Mouse (Mus musculus) urinary bladder, adult 2 months (tissue): ENCODE results near the gene Sppl3. TPM values are rescaled to one million over a fixed set of nuclear protein-coding genes. Genes with fewer than 3 reads are reported as not detected.
"Not testable (repeated sequence)": the region's sequence is repeated elsewhere in the genome, so short reads cannot be mapped to it uniquely, and the experiment has no call there.

ENCODE experiments used
- DNase-seq: peaks from one replicate; pipeline ENCODE4 v3.0.0; 2022; ENCODE audit warnings: low spot score
- polyA plus RNA-seq: library from polyadenylated mRNA; depleted of rRNA; stranded (reverse); fragments of >200 nt; gene quantifications from 2 replicates; pipeline ENCODE4 v1.2.3, GENCODE M21; 2012

Gene Sppl3
- polyA plus RNA-seq, 1 experiment: 62.5 TPM

- not testable (repeated sequence) for DNase-seq
These were observed 62.4 kb downstream of the Sppl3 start for GRCm38 (mm10) chr5:115073306-115073705.

GRCm38 (mm10) chr5:115074749-115075148 lies 63.8 kb downstream of the Sppl3 start:
- DNase-seq: no peak

- DNase-seq: no peak
These were observed 65.4 kb downstream of the Sppl3 start for GRCm38 (mm10) chr5:115076144-115076901.

GRCm38 (mm10) chr5:115081636-115082035 lies 70.7 kb downstream of the Sppl3 start:
- DNase-seq: no peak

- DNase-seq: no peak
These were observed 72.6 kb downstream of the Sppl3 start for GRCm38 (mm10) chr5:115083492-115083891.

GRCm38 (mm10) chr5:115085675-115086074 lies 74.7 kb downstream of the Sppl3 start:
- DNase-seq: no peak

- no peak for DNase-seq
These were observed 78.8 kb downstream of the Sppl3 start for GRCm38 (mm10) chr5:115089592-115090268.

GRCm38 (mm10) chr5:115091015-115091414 lies 80.1 kb downstream of the Sppl3 start:
- DNase-seq: no peak

GRCm38 (mm10) chr5:115091776-115092175 lies 80.8 kb downstream of the Sppl3 start:
- no peak for DNase-seq

- DNase-seq: no peak
These were observed 87.3 kb downstream of the Sppl3 start, which contains the start of gene Gm10401 for GRCm38 (mm10) chr5:115098195-115098594. Gm10401 (minus strand) TSS chr5:115098295.

- no peak for DNase-seq
These were observed 88.6 kb downstream of the Sppl3 start for GRCm38 (mm10) chr5:115099530-115099929.

GRCm38 (mm10) chr5:115099991-115100390 lies 89.1 kb downstream of the Sppl3 start:
- no peak for DNase-seq

GRCm38 (mm10) chr5:115100473-115100872 lies 89.5 kb downstream of the Sppl3 start:
- DNase-seq: no peak

- no peak for DNase-seq
These were observed 91.3 kb downstream of the Sppl3 start for GRCm38 (mm10) chr5:115102231-115102630.

- not testable (repeated sequence) for DNase-seq
These were observed 92.3 kb downstream of the Sppl3 start for GRCm38 (mm10) chr5:115103253-115103652.

- DNase-seq: no peak
These were observed 100.2 kb downstream of the Sppl3 start for GRCm38 (mm10) chr5:115111156-115111555.

- DNase-seq: no peak
These were observed 102.3 kb downstream of the Sppl3 start for GRCm38 (mm10) chr5:115113244-115113643.

- no peak for DNase-seq
These were observed 103.6 kb downstream of the Sppl3 start for GRCm38 (mm10) chr5:115114501-115114900.

- DNase-seq: no peak
These were observed 105.5 kb downstream of the Sppl3 start for GRCm38 (mm10) chr5:115116426-115116825.

- no peak for DNase-seq
These were observed 106.5 kb downstream of the Sppl3 start for GRCm38 (mm10) chr5:115117467-115117866.

- peak; percentile 79 for DNase-seq
These were observed 108.1 kb downstream of the Sppl3 start, which contains the start of gene Acads for GRCm38 (mm10) chr5:115118961-115119570. Acads (minus strand) TSS chr5:115119346.

GRCm38 (mm10) chr5:115120978-115121377 lies 110.0 kb downstream of the Sppl3 start:
- DNase-seq: no peak

- DNase-seq: no peak
These were observed 113.8 kb downstream of the Sppl3 start for GRCm38 (mm10) chr5:115124690-115125089.
